Mouse (Mus musculus) testis, adult 2 months (tissue): ENCODE measurements at regions not wholly inside any gene's neighbourhood (a gene's known extent, or its start where the extent isn't known, plus 50 kb on each side); places are given as distances from the start of the nearest gene placed in this dataset.

Experiments used
- H3K27ac ChIP-seq: fragments of 200-500 bp; 2 replicates; pipeline ENCODE4 v1.5.1; 2012; ENCODE audit warnings: low read depth, low read length; ENCODE audit not compliant: control insufficient read depth, insufficient read depth
- H3K27me3 ChIP-seq: fragments of 200-500 bp; 2 replicates; pipeline ENCODE4 v1.6.1; 2012; ENCODE audit warnings: mild to moderate bottlenecking, low read length, moderate library complexity; ENCODE audit not compliant: control insufficient read depth, insufficient read depth
- H3K36me3 ChIP-seq: fragments of 200-500 bp; 2 replicates; pipeline ENCODE4 v1.6.1; 2012; ENCODE audit warnings: mild to moderate bottlenecking, low read length; ENCODE audit not compliant: control insufficient read depth, insufficient read depth
- H3K4me1 ChIP-seq: fragments of 200-500 bp; 2 replicates; pipeline ENCODE4 v1.6.1; 2012; ENCODE audit warnings: low read length; ENCODE audit not compliant: control insufficient read depth, insufficient read depth
- H3K4me3 ChIP-seq: fragments of 200-500 bp; 2 replicates; pipeline ENCODE4 v1.5.1; 2012; ENCODE audit warnings: low read depth, mild to moderate bottlenecking, low read length, moderate library complexity, mixed read lengths; ENCODE audit not compliant: control insufficient read depth
- CTCF ChIP-seq: fragments of 200-500 bp; IDR thresholded peaks from 2 replicates; pipeline ENCODE4 v1.5.1; 2012; ENCODE audit warnings: low read depth, mild to moderate bottlenecking, inconsistent platforms, low read length, moderate library complexity; ENCODE audit not compliant: control insufficient read depth, insufficient read depth, insufficient replicate concordance
- POLR2A ChIP-seq: fragments of 200-500 bp; IDR thresholded peaks from 2 replicates; pipeline ENCODE4 v1.6.1; 2012; ENCODE audit warnings: low read depth, mild to moderate bottlenecking, inconsistent platforms, low read length, moderate library complexity; ENCODE audit not compliant: control insufficient read depth

GRCm38 (mm10) chr1:69746575-69747290 is 59.7 kb upstream of the Ikzf2 start:
- no peaks in the 10 kb centered on the region for H3K27me3 ChIP-seq
- H3K4me3 ChIP-seq: no peak overlapping the region
- no peaks in the 10 kb centered on the region for H3K4me1 ChIP-seq
- no peak for TF ChIP-seq CTCF
- no peak for TF ChIP-seq POLR2A
- no peak overlapping the region for H3K27ac ChIP-seq
- no peaks in the 10 kb centered on the region for H3K36me3 ChIP-seq

- Histone ChIP-seq H3K4me3 (no peak overlapping the region), H3K4me1 (no peaks in the 10 kb centered on the region), H3K27ac (no peak overlapping the region), H3K36me3 (no peaks in the 10 kb centered on the region), H3K27me3 (no peaks in the 10 kb centered on the region)
- no peak for TF ChIP-seq POLR2A
- TF ChIP-seq CTCF: no peak
These were observed 65.7 kb upstream of the Ikzf2 start for GRCm38 (mm10) chr1:69752724-69753123.

GRCm38 (mm10) chr1:69757702-69758101 is 69.1 kb upstream of the Spag16 start:
- no peaks in the 10 kb centered on the region for H3K27me3 ChIP-seq
- H3K4me1 ChIP-seq: no peaks in the 10 kb centered on the region
- no peak overlapping the region for H3K27ac ChIP-seq
- H3K36me3 ChIP-seq: no peaks in the 10 kb centered on the region
- TF ChIP-seq POLR2A (no peak), CTCF (peak; percentile 15; the same call in 1 of the 2 replicates)
- no peak overlapping the region for H3K4me3 ChIP-seq

- Histone ChIP-seq H3K36me3 (no peaks in the 10 kb centered on the region), H3K4me3 (no peak overlapping the region), H3K27me3 (no peaks in the 10 kb centered on the region), H3K4me1 (no peaks in the 10 kb centered on the region), H3K27ac (no peak overlapping the region)
- no peak for TF ChIP-seq CTCF
- no peak for TF ChIP-seq POLR2A
These were observed 67.2 kb upstream of the Spag16 start for GRCm38 (mm10) chr1:69759544-69759943.

- Histone ChIP-seq H3K27ac (no peak overlapping the region), H3K36me3 (no peaks in the 10 kb centered on the region), H3K27me3 (no peaks in the 10 kb centered on the region), H3K4me3 (no peak overlapping the region), H3K4me1 (no peaks in the 10 kb centered on the region)
- no peak for TF ChIP-seq POLR2A
- no peak for TF ChIP-seq CTCF
These were observed 58.1 kb upstream of the Spag16 start for GRCm38 (mm10) chr1:69768714-69769113.

GRCm38 (mm10) chr1:69770209-69770608 is 56.6 kb upstream of the Spag16 start:
- TF ChIP-seq POLR2A (no peak), CTCF (no peak)
- no peaks in the 10 kb centered on the region for H3K27me3 ChIP-seq

GRCm38 (mm10) chr1:69771436-69771835 is 55.3 kb upstream of the Spag16 start:
- TF ChIP-seq CTCF: no peak
- TF ChIP-seq POLR2A: no peak
- no peak overlapping the region for H3K4me3 ChIP-seq
- H3K27me3 ChIP-seq: no peaks in the 10 kb centered on the region
- H3K4me1 ChIP-seq: no peaks in the 10 kb centered on the region
- H3K36me3 ChIP-seq: no peaks in the 10 kb centered on the region
- H3K27ac ChIP-seq: no peak overlapping the region

More at GRCm38 (mm10) chr1:69770209-69770608, 56.6 kb upstream of the Spag16 start:
- no peak overlapping the region for H3K4me3 ChIP-seq
- H3K36me3 ChIP-seq: no peaks in the 10 kb centered on the region
- H3K27ac ChIP-seq: no peak overlapping the region
- no peaks in the 10 kb centered on the region for H3K4me1 ChIP-seq
